Mouse (Mus musculus) stomach, postnatal 0 days (tissue): ENCODE results near the gene Hnrnpa2b1.
A peak's percentile ranks its signal among the peaks of the same experiment; 100 is the strongest.

Experiments used
- CTCF ChIP-seq: IDR thresholded peaks from 2 replicates; pipeline ENCODE4 v1.5.1; 2016; ENCODE audit warnings: antibody characterized with exemption, low read depth, mild to moderate bottlenecking, moderate library complexity
- EP300 ChIP-seq: optimal IDR thresholded peaks from 2 replicates; pipeline ENCODE3; 2016; ENCODE audit warnings: antibody characterized with exemption

GRCm38 (mm10) chr6:51469715-51470310, at the start of gene Hnrnpa2b1:
- TF ChIP-seq EP300 (peak; percentile 73), CTCF (no peak)
